Mouse (Mus musculus): Measurements from ENCODE around the gene Galk2.

DNA sequence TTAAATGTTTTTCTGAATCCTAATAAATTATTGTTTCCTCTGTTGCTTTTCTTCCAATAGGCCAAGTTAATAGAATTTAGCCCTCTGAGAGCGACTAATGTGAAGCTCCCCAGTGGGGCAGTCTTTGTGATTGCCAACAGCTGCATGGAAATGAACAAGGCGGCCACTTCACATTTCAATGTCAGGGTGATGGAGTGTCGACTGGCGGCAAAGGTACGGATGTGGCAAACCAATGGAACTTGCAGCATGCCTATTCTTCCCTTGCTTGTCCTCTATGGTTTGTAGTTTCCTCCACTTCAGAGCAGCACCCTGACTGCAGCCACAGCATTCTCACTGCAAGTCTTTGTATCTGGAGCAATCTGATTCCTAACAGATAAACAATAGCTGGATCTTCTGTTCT, 72.3 kb downstream of the Galk2 start:
- TF ChIP-seq CTCF (conservative IDR thresholded peaks at IDR 0.05; ENCODE audit: insufficient read depth, insufficient read length, low read depth, low read length) (no peak), POLR2A (IDR thresholded peaks at IDR 0.05; ENCODE audit: low read depth, low read length) (no peak)

All from kidney, adult 2 months (tissue).